Mouse (Mus musculus): Measurements from ENCODE around the gene Pik3r5. TPM values are rescaled to one million over a fixed set of nuclear protein-coding genes. Genes with fewer than 3 reads are reported as not detected.
A peak's percentile ranks its signal among the peaks of the same experiment; 100 is the strongest.

The Pik3r5 gene
- 4.7 and 7.3 TPM in 2 replicates for polyA plus RNA-seq (2012; rRNA removed)

DNA sequence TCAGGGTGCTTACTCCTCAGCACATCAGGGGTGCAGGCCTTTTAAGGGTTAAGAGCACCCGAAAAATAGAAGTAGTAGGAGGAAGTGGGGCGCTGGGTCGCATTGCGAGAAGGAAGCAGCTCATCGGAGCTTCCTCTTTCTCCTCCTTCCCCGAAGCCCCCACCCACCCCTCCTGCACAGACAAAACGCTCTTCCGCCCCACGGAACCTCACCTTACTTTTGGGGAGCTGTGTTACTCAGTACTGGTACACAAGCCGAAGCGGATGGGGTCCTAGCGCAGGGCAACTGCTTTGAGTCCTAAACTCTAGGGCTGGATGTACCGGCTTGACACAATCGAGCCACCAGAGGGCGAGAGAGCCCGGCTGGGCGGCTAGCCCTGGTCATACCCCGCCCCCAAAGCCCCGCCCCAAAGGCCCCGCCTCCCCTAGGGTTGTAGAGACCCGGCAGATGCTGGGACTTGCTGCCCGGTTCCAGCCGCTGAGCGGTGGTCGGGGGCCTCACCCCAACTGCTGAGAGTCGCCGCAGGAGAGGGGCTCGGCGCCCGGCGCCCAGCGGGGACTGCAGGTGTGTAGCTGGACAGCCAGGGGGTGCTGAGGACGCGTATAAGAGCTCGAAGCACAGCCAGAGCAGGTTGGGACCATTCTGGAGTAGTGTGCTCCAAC, at the start of gene Pik3r5:
Pik3r5 (plus strand) TSS at position 423 of the 662 bp plus-strand sequence.
- 6% methylated on average over 35 of the region's 35 CpGs for WGBS
- DNase-seq (ENCODE audit: low read depth, low spot score) = peak; percentile 16

DNA sequence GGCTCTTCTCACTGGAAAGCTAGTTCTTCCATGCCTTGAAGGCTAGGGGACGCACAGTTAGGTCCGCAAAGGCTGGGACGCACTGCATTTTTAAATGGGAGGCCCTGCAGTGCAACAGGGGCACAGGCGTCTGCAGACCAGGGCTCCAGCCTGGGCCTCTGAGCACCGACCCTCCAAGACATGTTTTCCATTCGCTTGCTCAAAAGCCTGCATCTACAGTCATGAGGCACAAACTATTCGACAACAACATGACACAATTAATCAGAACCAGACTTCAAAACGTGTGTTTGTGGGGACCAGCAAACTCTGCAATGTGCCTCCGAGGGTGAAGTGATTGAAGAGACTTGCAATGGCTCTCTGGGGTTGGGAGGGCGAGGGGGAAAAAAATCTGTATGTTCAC, 48.4 kb upstream of the Pik3r5 start:
- WGBS = 31% methylated on average over 10 of the region's 10 CpGs
- no peak for DNase-seq (ENCODE audit: low read depth, low spot score)

DNA sequence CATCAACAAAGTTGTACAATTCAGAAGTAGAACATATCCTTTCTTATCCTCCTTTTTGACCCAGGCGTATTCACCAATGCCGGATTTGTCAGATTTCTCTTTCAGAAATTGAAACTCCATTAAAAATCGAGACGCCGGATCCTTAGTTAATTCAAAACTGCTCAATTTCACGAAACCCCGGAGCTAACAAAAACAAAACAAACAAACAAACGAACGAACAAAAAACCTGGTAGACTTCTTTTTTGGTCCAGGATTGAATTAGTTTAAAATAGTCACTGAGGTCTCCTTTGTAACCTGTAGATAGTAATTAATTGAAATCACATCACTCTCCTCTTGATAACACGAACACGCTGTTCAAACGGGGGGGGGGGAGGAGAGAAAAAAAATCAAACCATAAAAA, 47.8 kb upstream of the Pik3r5 start:
- no peak for DNase-seq (ENCODE audit: low read depth, low spot score)
- 23% methylated on average over 12 of the region's 12 CpGs for WGBS

DNA sequence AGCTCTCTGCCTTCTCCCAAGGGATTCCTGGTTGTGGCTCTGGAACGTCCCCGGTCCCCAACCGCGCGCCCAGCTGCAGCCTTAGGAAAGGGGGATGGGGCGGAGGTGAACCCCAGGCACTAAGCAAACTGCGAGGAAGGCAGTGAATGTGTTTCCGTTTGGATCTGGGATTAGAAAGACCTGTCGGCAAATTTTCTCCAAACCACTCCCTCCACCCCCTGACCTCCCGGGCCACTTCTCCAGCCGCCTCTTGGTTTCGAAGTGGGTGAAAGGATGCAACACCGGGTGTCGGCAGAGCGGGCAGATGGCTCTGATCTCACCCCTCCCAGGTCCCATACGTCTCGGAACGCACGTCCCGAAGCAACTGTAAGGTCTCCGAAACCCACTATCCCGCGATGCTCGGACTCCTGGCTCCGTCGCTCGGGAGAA, 47.3 kb upstream of the Pik3r5 start:
- DNase-seq (ENCODE audit: low read depth, low spot score) = no peak
- WGBS = 8% methylated on average over 27 of the region's 27 CpGs

DNA sequence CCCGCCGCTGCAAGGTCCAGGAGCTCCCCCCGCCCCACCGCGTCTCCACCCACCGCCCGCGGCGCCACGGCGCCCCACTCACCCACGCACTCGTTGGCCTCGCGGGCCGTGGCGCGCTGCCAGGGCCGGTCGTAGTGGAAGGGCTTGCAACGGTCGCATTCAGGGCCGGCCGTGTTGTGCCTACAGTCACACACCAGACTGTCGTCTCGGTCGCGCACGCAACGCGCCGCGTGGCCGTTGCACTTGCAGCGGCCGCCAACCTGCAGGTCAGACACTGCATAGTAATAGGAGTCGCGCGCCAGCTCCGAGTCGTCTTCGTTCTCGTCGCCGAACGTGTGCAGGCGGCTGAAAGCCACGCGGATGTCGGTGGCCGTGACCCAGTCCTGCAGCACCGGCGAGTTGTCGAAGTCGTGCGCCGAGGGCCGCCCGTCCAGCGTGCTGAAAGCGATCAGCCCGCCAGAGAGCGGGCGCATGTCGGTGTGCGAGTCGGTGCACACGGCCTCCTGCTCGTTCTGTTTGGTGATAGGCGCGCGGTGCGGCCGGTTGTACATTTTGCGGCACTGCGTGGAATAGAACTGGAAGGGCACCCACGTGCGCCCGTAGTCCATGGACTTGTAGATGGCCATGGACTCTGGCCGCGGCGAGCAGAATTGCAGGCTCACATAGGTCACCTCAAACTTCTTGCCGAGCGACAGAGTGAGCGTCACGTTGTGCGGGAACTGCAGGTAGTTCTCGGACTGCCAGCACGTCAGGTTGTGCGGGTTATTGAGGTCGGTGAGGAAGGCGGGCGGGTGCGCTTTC, 46.7 kb upstream of the Pik3r5 start:
- WGBS = 1% methylated on average over 94 of the region's 94 CpGs

DNA sequence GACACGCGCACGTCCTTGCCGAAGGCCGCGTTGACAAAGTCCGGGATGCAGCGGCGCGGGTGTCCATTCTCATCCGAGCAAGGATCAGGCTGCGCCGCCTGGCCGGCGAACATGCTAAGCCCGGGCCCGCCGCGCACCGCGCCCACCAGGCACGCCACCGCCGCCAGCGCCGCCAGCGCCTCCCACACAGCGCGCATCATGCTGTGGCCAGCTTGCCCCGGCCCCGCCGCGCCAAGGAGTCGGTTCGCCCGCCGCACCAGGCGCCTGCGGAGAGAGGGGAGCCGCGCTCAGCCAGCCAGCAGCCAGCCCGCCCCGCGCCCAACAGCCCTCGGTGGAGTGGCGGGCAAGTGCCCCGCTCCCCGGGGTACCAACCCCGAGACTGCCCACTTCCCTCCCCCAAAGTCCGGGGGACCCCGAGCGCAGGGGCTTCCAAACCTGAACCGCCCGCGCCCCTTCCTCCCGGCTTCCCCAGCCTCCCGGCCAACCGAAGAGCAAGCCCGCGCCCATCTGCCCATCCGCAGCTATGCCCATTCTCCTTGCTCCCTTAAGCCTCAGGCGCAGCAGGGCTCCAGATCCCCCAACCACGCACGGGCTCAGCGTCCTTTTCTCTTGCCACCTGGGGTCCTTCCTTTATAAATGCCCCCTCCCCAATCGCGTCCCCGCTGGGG, 45.9 kb upstream of the Pik3r5 start:
- WGBS = 2% methylated on average over 68 of the region's 68 CpGs

More for the DNA sequence above, 46.7 kb upstream of the Pik3r5 start:
- DNase-seq (ENCODE audit: low read depth, low spot score) = no peak

DNA sequence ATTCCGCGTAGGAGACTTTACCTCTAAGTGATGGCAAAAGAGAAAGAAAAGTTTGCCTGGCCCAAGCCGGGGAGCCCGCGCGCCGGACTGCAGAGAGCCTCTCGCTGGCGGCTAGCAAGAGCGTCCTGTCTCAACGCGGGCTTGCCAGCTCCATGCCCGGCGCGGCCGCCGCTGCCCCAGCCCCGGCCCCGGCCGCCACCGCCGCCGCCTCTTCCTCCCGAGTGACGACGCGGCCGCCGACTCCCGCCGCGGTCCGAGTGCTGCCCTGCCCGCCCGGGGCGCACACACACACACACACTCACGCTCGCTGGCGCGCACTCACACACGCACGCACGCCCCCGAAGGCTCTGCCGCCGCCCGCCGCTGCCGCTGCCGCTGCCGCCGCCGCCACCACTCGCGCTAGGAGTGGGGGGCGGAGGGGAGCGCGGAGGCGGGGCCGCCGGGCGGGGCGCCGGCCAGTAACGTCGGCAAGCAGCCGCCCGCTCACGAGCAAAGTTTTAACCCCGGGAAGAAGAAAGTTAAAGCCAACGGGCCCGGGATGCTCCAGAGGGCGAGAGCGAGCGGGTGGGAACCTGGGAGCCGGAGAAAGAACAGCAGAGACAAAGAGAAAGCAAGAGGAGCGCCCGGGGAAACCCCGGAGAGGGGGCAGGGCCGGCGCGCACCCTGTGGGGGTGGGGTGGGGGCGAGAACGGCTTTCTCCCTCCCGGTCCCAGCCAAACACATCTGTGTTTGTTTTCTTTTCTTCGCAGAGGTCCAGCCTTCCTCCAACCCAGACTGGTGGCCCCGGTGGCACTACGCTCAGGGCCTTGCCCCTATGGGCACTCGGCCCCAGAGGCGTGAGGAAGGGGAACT, 45.1 kb upstream of the Pik3r5 start:
- WGBS = 3% methylated on average over 89 of the region's 90 CpGs

More for the DNA sequence above, 45.9 kb upstream of the Pik3r5 start:
- DNase-seq (ENCODE audit: low read depth, low spot score) = no peak

DNA sequence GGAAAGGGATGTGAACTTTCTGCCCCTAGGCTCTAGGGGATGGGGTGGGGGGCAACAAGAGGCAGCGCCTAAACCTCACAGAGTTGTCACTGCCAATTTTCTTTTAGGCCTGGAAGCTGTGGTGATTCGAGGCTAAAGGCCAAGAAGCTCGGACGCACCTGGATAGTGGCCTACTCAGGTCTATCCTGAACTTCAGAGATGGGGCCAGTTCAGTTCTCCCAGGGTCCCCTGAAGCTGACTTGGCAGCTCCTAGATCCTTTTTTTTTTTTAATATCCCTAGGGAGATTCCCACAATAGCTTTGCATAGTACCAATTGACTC, 44.5 kb upstream of the Pik3r5 start:
- WGBS = 64% methylated on average over 4 of the region's 4 CpGs
- no peak for DNase-seq (ENCODE audit: low read depth, low spot score)

More for the DNA sequence above, 45.1 kb upstream of the Pik3r5 start:
- DNase-seq (ENCODE audit: low read depth, low spot score) = no peak

DNA sequence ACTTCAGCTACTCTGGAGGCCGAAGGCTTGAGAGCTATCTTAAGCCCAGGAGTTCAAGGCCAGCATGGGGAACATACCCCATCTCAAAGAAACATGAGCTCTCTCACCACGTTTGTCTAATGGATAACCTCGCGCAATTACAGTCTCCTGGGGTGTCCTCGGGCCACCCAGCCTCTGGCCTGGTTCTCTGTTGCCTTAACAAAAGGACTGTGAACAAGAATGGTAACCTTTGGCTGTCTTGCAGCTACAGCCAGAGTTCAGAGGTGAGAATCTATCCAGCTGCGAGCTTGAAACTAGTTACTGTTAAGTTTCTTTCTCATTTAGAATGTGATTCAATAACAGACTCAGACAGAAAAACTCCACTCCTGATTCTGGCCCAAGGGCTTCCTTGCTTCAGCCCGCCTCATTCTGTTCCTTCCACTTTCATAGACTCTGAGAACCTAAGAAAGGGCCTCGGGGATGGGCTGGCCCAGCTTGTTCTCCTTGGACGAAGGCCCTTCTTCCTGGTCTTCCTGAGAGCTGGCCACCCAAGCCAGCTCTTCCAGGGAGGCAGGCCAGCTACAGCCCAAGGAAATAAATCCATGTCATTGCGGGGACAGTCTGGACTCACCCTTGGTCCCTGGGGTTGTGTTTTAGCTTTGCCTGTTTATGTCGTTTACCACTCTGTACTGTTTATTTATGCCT, 43.8 kb upstream of the Pik3r5 start:
- 66% methylated on average over 11 of the region's 11 CpGs for WGBS

DNA sequence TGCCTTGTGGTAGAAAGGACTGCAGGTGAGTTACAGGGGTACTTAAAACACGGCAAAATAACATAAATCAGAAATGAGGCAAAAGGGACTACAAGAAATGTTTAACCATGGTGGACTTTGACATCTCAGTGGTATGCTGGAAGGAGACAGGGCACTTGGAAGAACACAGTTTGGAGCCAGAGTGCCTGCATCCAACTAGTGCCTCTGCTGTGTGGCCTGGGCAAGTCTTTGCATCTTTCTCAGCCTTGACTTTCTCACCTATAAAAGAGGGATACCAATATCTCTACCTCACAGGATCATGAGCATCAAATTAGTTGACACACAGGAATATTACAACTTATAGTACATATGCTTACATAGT, 43.3 kb upstream of the Pik3r5 start:
- WGBS = 24% methylated on average over 1 of the region's 1 CpGs
- no peak for DNase-seq (ENCODE audit: low read depth, low spot score)

More for the DNA sequence above, 43.8 kb upstream of the Pik3r5 start:
- no peak for DNase-seq (ENCODE audit: low read depth, low spot score)

DNA sequence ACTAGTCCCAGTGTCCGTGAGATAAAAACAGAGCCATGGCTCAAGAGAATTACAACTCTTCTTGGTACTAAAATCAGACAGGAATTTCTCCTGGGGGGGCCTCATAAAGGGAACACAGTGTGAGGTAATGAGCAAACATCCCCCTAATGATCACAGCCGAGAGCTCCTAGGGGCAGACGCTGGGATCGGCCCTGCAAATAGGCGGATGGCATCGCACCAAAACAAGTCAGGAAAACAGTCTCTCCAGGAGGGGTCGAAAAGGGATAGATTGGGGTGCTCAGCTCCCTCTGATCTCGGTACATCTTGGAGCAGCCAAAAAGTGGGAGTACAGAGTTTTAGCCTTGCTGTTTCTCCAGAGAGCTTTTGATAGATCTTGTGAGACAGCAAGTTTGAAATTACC, 42.3 kb upstream of the Pik3r5 start:
- WGBS = 22% methylated on average over 8 of the region's 8 CpGs
- DNase-seq (ENCODE audit: low read depth, low spot score) = no peak

DNA sequence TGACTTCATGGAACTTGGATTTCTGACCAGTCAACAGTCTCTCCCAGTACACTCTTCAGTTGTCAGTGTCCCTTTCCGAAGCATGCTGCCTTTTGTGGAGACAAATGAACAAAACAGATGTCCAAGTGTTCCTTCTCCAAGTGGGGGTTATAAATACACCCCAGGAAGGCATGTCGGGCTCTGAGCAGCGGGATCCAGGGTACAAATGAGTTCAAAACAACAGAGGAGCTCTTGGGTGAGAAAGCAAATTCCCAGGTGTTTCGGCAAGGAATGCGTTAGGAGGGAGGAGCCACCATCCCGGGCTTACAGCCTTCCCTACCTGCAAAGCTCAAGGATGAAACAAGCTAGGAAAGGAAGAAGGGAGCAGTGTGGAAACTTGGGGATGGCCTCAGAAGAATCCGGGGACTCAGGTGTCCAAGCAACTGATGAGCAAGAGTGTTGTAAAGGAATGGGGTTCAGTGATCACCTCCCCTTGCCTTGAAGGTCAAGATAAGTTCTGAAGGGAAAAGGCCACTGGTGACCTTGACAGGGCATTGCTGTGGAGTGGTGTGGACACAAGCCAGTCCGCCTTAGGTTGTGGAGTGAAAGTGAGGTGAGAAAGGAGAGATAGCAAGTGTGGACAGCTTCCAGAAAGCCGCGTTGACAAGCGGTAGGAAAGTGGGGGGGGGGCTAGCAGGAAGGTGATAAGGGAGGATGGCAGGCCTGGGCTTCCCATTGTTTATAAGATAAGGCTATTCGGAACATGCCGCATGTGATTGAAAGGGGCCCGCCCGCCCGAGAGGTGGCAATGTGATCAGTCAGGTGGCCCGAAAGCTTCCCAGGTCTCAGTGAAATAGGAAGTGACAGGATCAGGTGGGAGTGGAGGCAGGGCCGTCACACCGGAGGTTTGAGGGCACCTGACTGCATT, 41.3 kb upstream of the Pik3r5 start:
- WGBS = 20% methylated on average over 19 of the region's 19 CpGs

DNA sequence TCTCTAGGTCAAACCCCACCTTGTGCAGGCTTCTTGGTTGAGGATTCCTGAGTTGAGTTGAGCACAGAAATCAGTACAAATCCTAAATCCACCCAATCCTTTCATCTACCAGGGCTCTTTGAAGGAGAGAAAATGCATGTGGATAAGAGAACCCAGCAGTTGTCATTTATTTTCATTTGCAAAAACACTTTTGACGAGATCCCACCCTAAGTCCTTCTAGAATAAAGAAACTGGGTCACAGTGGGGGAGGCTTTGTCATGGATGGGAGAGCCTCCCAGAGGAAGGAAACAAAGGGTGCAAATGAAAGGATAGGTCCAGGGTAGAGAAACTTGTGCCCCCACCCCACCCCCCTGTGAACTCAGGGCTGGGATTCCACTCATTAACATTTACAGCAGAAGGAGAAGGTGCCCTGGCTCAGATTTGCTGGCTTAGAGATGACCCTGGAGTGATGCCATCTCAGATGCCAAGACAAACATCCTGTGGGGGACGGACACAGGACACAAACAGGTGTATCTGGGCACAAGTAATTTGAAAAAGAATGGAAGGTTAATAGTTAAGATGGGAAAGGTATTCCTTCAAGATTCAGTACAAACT, 37.9 kb upstream of the Pik3r5 start:
- DNase-seq (ENCODE audit: low read depth, low spot score) = no peak
- WGBS = 40% methylated on average over 2 of the region's 2 CpGs

More for the DNA sequence above, 41.3 kb upstream of the Pik3r5 start:
- DNase-seq (ENCODE audit: low read depth, low spot score) = no peak

DNA sequence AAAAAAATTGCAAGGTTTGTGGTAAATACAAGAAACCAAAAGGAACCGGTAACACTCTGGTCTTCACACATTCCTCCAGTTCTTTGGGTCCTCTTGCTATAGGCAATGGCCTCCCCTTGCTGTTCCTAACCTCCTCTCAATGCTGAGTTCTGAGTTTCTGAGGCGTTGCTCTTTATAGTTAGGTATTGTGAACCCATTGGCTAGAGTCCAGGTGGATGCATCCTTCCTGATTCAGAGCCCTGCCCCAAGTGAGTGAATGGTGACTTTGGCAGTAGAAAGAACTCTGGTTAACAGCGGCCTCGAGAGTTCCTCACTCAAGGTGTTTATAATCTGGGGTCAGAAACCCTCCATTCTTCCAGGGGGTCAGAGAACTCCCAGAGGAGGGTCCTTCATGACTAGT, 37.2 kb upstream of the Pik3r5 start:
- no peak for DNase-seq (ENCODE audit: low read depth, low spot score)
- 40% methylated on average over 4 of the region's 4 CpGs for WGBS

DNA sequence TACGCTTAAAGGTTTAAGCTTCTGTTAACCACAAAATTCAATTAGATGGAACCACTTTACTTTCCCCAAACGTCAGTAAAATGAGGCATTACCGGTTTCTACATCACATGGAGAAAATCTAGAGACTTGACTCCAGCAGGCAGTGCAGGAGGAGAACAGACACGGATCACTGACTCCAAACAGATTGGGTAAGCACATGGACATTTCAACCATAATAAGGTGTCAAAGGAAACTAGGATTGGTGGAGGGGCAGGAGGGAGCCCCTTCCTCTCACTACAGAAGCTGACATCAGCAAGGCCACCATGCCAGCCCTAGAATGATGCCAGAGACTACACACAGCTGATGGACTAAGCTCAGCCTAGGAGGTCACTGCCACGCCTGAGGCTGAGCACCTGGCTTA, 36.4 kb upstream of the Pik3r5 start:
- DNase-seq (ENCODE audit: low read depth, low spot score) = no peak
- 68% methylated on average over 5 of the region's 5 CpGs for WGBS

DNA sequence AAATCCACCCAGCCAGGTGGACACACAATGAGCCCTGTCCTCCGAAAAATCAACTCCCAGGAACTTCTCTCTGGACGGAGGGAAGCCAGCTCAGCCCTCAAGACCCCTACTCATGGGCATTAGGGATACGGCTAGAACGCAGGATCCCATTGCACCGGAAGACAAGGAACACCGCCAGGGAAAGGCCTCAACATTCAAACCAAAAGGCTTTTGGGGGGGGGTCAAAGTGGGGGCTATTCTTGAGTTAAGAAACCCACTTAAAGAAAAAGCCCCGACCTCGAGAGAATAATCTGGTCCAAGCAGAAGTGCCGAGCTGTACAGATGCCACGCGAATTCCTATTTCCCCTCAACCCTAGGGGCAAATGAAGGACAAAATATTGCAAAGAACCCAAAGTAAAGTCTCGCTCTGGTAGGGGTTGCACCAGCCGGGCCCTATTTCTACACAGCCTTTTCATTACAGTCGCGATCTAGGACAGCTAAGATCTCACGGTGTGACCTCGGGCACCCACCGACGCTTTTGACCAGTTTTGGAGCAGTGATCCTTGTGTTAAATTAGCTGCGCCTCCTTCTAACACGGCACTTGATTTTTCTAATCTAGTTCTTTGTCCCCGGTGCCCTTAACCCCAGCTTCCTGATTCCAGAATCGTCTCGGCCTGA, 32.9 kb upstream of the Pik3r5 start:
- WGBS = 31% methylated on average over 24 of the region's 24 CpGs
- no peak for DNase-seq (ENCODE audit: low read depth, low spot score)

DNA sequence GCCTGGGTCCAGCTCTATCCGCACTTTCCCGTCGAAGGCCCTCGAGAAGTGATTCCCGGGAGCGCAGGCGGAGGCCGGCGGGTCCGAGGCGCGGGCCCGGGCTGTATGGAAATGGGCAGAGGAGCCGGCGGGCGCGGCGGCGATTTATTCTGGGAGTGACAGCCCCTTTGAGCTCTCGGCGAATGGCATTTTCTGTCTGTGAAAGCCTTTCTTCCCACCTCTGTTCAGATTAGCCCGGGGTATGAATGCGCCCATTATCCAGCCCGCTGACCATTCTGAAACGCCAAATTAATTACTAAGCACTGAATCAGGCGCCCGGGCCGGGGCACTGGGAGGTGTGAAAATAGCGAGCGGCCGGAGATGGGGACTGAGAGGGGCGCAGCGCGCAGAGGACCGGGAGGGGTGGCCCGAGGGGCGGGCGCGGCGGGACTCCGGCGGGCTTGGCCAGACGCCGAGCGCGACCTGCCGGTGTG, 32.3 kb upstream of the Pik3r5 start:
- 2% methylated on average over 47 of the region's 47 CpGs for WGBS
- no peak for DNase-seq (ENCODE audit: low read depth, low spot score)

All from large intestine, adult 2 months (tissue).